Mouse (Mus musculus): ENCODE results near the gene Ncam2. TPM values are rescaled to one million over a fixed set of nuclear protein-coding genes. Genes with fewer than 3 reads are reported as not detected.

Ncam2 gene
- polyA plus RNA-seq, 1 experiment from 2014 or later, result 2.3 TPM

DNA sequence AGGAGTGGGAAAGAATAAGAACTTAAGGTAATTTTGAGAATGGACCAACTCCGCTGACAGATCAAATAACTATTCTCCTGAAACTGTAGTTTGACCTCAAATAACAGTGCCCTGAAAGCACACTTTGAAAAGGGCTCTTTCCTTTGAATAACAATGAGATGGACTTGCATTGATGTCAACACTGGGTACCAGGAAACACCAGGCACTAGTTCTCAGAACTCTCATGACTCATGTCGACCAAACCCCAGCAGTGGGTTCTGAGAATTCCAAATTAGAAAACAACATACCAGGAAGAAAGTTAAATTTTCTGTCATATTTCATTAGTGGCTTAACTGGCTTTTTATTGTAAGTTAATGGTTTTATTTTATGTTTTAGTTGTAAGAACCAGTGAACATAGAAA lies 165.4 kb downstream of the Ncam2 start:
- H3K4me2 ChIP-seq (ENCODE audit: low read depth), result no peak overlapping the region
- no peak overlapping the region for H3K9ac ChIP-seq (ENCODE audit: low read length)
- DNase-seq (ENCODE audit: low spot score), result no peak
- H3K4me3 ChIP-seq (ENCODE audit: low read depth, low read length), result no peak overlapping the region
- no peaks in the 10 kb centered on the region for H3K27me3 ChIP-seq (ENCODE audit: control insufficient read depth, insufficient read depth, low read length)
- H3K36me3 ChIP-seq (ENCODE audit: control insufficient read depth, insufficient read depth, low read length), result no peaks in the 10 kb centered on the region
- H3K27ac ChIP-seq (ENCODE audit: low read depth, low read length), result no peak overlapping the region
- no peak for ATAC-seq (ENCODE audit: insufficient read depth, low FRiP score, low TSS enrichment)
- 64% methylated on average over 2 of the region's 2 CpGs for WGBS
- no peaks in the 10 kb centered on the region for H3K9me3 ChIP-seq (ENCODE audit: control insufficient read depth, low read length)
- H3K4me1 ChIP-seq (ENCODE audit: control insufficient read depth, insufficient read depth, low read length), result no peaks in the 10 kb centered on the region

DNA sequence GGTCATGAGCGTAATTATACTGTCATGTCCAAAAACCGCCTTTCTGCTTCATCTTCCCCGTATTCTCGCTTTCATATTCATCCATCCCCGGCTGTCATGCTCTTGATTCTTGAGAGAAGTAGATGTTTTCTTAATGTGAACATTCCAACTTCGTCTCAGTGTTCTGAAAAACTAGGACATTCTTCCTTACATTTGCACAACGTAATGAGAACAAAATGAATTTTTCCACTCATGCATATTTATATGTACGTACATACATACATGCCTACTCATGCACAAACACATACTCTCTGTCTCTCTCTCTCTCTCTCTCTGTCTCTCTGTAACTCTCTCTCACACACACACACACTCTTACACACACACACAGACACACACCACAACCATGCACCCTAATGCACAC lies 173.7 kb downstream of the Ncam2 start:
- Histone ChIP-seq H3K27ac (ENCODE audit: low read depth, low read length) (no peak overlapping the region), H3K4me3 (ENCODE audit: low read depth, low read length) (no peak overlapping the region), H3K9me3 (ENCODE audit: control insufficient read depth, low read length) (no peaks in the 10 kb centered on the region), H3K9ac (ENCODE audit: low read length) (no peak overlapping the region), H3K27me3 (ENCODE audit: control insufficient read depth, insufficient read depth, low read length) (no peaks in the 10 kb centered on the region), H3K4me2 (ENCODE audit: low read depth) (no peak overlapping the region), H3K4me1 (ENCODE audit: control insufficient read depth, insufficient read depth, low read length) (no peaks in the 10 kb centered on the region), H3K36me3 (ENCODE audit: control insufficient read depth, insufficient read depth, low read length) (no peaks in the 10 kb centered on the region)
- 91% methylated on average over 8 of the region's 8 CpGs for WGBS
- DNase-seq (ENCODE audit: low spot score), result no peak
- no peak for ATAC-seq (ENCODE audit: insufficient read depth, low FRiP score, low TSS enrichment)

DNA sequence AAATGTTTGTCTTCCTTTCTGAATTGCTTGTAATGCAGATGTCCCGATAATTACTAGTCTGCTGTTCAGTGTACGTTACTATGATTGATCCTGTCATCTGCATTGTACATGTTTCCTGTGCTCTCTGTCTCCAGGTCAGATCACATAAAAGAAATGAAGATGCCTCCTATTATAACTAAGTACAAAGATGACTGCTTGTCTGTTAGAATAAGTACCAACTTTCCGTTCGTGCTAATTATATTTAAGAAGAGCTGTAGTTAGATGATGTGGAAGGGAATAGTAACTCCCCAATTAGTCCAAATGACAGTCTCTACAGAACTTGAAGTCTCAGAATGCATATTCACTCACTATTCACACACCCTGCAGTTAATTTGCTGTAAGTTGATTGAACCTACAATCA lies 179.9 kb downstream of the Ncam2 start:
- H3K27ac ChIP-seq (ENCODE audit: low read depth, low read length), result no peak overlapping the region
- H3K4me2 ChIP-seq (ENCODE audit: low read depth), result no peak overlapping the region
- no peak overlapping the region for H3K4me3 ChIP-seq (ENCODE audit: low read depth, low read length)
- WGBS, result 91% methylated on average over 4 of the region's 4 CpGs
- H3K9ac ChIP-seq (ENCODE audit: low read length), result no peak overlapping the region
- ATAC-seq (ENCODE audit: insufficient read depth, low FRiP score, low TSS enrichment) (no peak), DNase-seq (ENCODE audit: low spot score) (no peak)
- H3K4me1 ChIP-seq (ENCODE audit: control insufficient read depth, insufficient read depth, low read length), result no peaks in the 10 kb centered on the region
- no peaks in the 10 kb centered on the region for H3K36me3 ChIP-seq (ENCODE audit: control insufficient read depth, insufficient read depth, low read length)
- H3K9me3 ChIP-seq (ENCODE audit: control insufficient read depth, low read length), result no peaks in the 10 kb centered on the region
- H3K27me3 ChIP-seq (ENCODE audit: control insufficient read depth, insufficient read depth, low read length), result no peaks in the 10 kb centered on the region

DNA sequence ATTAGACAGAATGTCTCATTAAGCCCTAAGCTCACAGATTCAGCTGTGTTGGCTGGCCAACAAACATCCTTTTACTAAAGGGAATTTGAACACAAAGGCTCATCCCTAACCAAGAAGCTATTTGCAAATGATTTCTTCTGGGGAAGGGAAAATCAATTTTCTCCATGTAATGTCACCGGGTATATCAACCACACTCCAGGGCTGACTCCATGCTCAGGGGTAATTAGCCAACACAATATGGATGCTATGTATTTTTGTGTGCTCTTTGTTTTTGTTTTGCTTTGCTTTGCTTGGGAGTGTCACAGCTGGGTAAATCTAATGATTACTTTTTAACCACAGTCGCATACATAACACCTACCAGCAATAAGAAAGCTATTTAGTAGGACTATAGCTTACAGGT lies 188.1 kb downstream of the Ncam2 start:
- Histone ChIP-seq H3K27ac (ENCODE audit: low read depth, low read length) (no peak overlapping the region), H3K4me3 (ENCODE audit: low read depth, low read length) (no peak overlapping the region), H3K27me3 (ENCODE audit: control insufficient read depth, insufficient read depth, low read length) (no peaks in the 10 kb centered on the region), H3K9me3 (ENCODE audit: control insufficient read depth, low read length) (no peaks in the 10 kb centered on the region), H3K4me1 (ENCODE audit: control insufficient read depth, insufficient read depth, low read length) (no peaks in the 10 kb centered on the region), H3K36me3 (ENCODE audit: control insufficient read depth, insufficient read depth, low read length) (no peaks in the 10 kb centered on the region), H3K4me2 (ENCODE audit: low read depth) (no peak overlapping the region), H3K9ac (ENCODE audit: low read length) (no peak overlapping the region)
- WGBS, result 67% methylated on average over 2 of the region's 2 CpGs
- DNase-seq (ENCODE audit: low spot score) (no peak), ATAC-seq (ENCODE audit: insufficient read depth, low FRiP score, low TSS enrichment) (no peak)

DNA sequence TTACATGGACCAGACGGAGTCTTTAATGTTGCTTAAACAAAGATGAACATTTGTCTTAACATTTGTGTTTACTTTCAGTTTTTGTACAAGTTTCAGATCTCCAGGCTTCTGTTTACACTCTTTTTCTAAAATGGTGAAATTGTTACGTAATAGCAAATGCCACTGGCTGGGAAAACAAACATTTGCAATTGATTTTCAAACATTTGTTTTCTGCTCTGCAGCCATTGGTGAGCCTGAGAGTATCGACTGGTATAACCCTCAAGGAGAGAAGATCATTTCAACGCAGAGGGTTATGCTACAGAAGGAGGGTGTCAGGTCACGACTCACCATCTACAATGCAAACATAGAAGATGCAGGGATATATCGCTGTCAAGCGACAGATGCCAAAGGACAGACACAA lies 234.1 kb downstream of the Ncam2 start:
- WGBS, result 85% methylated on average over 7 of the region's 7 CpGs
- Histone ChIP-seq H3K27ac (ENCODE audit: low read depth, low read length) (no peak overlapping the region), H3K36me3 (ENCODE audit: control insufficient read depth, insufficient read depth, low read length) (no peaks in the 10 kb centered on the region), H3K4me2 (ENCODE audit: low read depth) (no peak overlapping the region), H3K4me1 (ENCODE audit: control insufficient read depth, insufficient read depth, low read length) (no peaks in the 10 kb centered on the region), H3K9me3 (ENCODE audit: control insufficient read depth, low read length) (no peaks in the 10 kb centered on the region), H3K9ac (ENCODE audit: low read length) (no peak overlapping the region), H3K27me3 (ENCODE audit: control insufficient read depth, insufficient read depth, low read length) (no peaks in the 10 kb centered on the region), H3K4me3 (ENCODE audit: low read depth, low read length) (no peak overlapping the region)
- DNase-seq (ENCODE audit: low spot score) (no peak), ATAC-seq (ENCODE audit: insufficient read depth, low FRiP score, low TSS enrichment) (no peak)

DNA sequence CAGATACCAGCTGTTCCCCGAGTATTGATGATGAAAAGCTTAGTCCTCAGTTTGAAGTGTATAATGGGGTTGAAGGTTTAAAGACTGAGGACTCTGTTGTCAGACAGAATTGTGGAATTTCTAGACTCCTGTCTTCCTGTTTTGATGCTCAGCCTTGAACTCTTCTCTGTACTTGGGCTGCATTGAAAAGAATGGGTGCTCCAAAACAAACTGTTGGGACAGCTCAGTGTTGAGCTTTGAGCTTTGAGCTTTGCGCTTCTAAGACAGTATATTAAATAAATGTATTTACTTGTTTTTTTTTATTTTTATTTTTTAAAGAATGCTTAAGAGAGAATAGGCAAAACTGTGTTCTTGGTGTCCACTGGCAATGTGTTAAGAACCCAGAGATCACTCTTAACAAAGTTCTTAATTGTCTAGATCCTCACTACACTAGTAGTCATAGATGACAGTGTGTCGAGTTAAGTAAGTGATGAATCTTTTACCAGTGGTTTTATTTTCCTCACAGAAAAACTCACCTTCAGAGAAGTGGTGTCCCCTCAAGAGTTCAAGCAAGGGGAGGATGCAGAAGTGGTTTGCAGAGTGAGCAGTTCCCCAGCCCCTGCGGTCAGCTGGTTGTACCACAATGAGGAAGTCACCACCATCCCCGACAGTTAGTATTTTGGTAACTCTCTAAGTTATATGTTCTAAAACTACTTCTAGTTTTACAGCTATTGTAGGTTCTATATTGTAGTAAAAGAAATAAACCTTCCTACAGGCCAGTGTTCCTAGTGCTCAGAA lies 236.8 kb downstream of the Ncam2 start:
- Histone ChIP-seq H3K9ac (ENCODE audit: low read length) (no peak overlapping the region), H3K4me3 (ENCODE audit: low read depth, low read length) (no peak overlapping the region), H3K4me2 (ENCODE audit: low read depth) (no peak overlapping the region), H3K9me3 (ENCODE audit: control insufficient read depth, low read length) (no peaks in the 10 kb centered on the region), H3K4me1 (ENCODE audit: control insufficient read depth, insufficient read depth, low read length) (no peaks in the 10 kb centered on the region), H3K27me3 (ENCODE audit: control insufficient read depth, insufficient read depth, low read length) (no peaks in the 10 kb centered on the region), H3K36me3 (ENCODE audit: control insufficient read depth, insufficient read depth, low read length) (no peaks in the 10 kb centered on the region), H3K27ac (ENCODE audit: low read depth, low read length) (no peak overlapping the region)
- ATAC-seq (ENCODE audit: insufficient read depth, low FRiP score, low TSS enrichment) (no peak), DNase-seq (ENCODE audit: low spot score) (no peak)
- 87% methylated on average over 5 of the region's 5 CpGs for WGBS

DNA sequence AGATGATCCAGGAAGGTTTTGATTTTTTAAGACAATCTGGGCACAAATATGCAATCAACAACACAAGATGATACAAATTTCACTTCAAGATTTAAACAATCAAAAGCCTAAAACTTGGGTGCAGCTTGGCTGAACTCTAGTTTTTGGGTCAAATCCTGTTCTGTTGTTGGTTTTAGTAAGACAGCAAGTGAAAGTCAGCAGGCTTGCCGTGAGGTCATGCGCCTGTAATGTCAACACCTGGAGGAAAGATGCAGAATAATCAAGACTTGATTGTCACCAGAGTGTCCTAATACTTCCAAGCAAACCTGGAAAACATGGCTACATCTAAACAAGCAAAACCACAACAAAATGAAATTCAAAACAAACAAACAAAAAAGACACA lies 237.4 kb downstream of the Ncam2 start:
- no peak overlapping the region for H3K4me3 ChIP-seq (ENCODE audit: low read depth, low read length)
- DNase-seq (ENCODE audit: low spot score), result no peak
- H3K4me2 ChIP-seq (ENCODE audit: low read depth), result no peak overlapping the region
- 95% methylated on average over 2 of the region's 2 CpGs for WGBS
- no peak for ATAC-seq (ENCODE audit: insufficient read depth, low FRiP score, low TSS enrichment)
- H3K9ac ChIP-seq (ENCODE audit: low read length), result no peak overlapping the region
- H3K27me3 ChIP-seq (ENCODE audit: control insufficient read depth, insufficient read depth, low read length), result no peaks in the 10 kb centered on the region
- no peaks in the 10 kb centered on the region for H3K36me3 ChIP-seq (ENCODE audit: control insufficient read depth, insufficient read depth, low read length)
- H3K27ac ChIP-seq (ENCODE audit: low read depth, low read length), result no peak overlapping the region
- H3K4me1 ChIP-seq (ENCODE audit: control insufficient read depth, insufficient read depth, low read length), result no peaks in the 10 kb centered on the region
- no peaks in the 10 kb centered on the region for H3K9me3 ChIP-seq (ENCODE audit: control insufficient read depth, low read length)

DNA sequence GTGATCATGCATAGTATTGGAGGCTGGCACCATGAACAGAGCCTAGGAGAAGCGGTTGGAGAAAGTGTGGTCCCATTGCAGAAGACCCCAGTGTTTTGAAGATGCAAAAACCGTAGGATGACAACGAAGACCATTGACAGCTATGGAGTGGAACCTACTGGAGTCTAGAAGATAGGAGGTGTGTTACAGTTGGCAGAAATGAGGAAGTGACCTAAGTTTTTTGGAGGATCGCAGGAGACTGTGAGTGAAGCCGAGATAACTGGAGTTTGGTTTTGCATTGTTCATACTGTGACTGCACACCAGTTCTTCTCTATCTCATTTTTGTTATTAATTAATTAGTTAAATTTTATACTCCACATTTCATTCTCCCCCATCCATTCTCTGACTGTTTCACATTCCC lies 250.4 kb downstream of the Ncam2 start:
- ATAC-seq (ENCODE audit: insufficient read depth, low FRiP score, low TSS enrichment) (no peak), DNase-seq (ENCODE audit: low spot score) (no peak)
- H3K9me3 ChIP-seq (ENCODE audit: control insufficient read depth, low read length), result no peaks in the 10 kb centered on the region
- no peak overlapping the region for H3K4me3 ChIP-seq (ENCODE audit: low read depth, low read length)
- no peak overlapping the region for H3K4me2 ChIP-seq (ENCODE audit: low read depth)
- no peak overlapping the region for H3K27ac ChIP-seq (ENCODE audit: low read depth, low read length)
- H3K4me1 ChIP-seq (ENCODE audit: control insufficient read depth, insufficient read depth, low read length), result no peaks in the 10 kb centered on the region
- 93% methylated on average over 5 of the region's 5 CpGs for WGBS
- no peaks in the 10 kb centered on the region for H3K36me3 ChIP-seq (ENCODE audit: control insufficient read depth, insufficient read depth, low read length)
- H3K9ac ChIP-seq (ENCODE audit: low read length), result no peak overlapping the region
- H3K27me3 ChIP-seq (ENCODE audit: control insufficient read depth, insufficient read depth, low read length), result no peaks in the 10 kb centered on the region

DNA sequence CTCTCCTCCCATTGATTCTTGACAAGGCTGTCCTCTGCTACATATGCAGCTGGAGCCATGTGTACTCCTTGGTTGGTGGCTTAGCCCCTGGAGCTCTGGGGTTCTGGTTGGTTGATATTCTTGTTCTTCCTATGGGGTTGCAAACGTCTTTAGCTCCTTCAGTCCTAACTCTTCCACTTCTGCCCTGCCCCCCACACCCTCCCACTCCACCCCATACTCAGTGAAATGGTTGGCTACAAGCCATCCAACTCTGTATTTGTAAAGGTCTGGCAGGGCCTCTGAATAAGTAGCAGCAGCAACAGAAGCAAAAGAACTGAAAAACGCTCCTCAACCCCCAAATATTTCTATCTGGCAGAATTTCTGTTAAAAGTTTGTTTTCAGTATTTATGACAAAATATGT lies 252.5 kb downstream of the Ncam2 start:
- 59% methylated on average over 2 of the region's 2 CpGs for WGBS
- H3K36me3 ChIP-seq (ENCODE audit: control insufficient read depth, insufficient read depth, low read length), result no peaks in the 10 kb centered on the region
- no peak overlapping the region for H3K4me2 ChIP-seq (ENCODE audit: low read depth)
- H3K27me3 ChIP-seq (ENCODE audit: control insufficient read depth, insufficient read depth, low read length), result no peaks in the 10 kb centered on the region
- H3K4me3 ChIP-seq (ENCODE audit: low read depth, low read length), result no peak overlapping the region
- no peaks in the 10 kb centered on the region for H3K9me3 ChIP-seq (ENCODE audit: control insufficient read depth, low read length)
- no peaks in the 10 kb centered on the region for H3K4me1 ChIP-seq (ENCODE audit: control insufficient read depth, insufficient read depth, low read length)
- H3K27ac ChIP-seq (ENCODE audit: low read depth, low read length), result no peak overlapping the region
- ATAC-seq (ENCODE audit: insufficient read depth, low FRiP score, low TSS enrichment) (no peak), DNase-seq (ENCODE audit: low spot score) (no peak)
- no peak overlapping the region for H3K9ac ChIP-seq (ENCODE audit: low read length)

All from neural tube, embryonic 11.5 days (tissue).